Mouse (Mus musculus): ENCODE data around the gene Xpo6.

DNA sequence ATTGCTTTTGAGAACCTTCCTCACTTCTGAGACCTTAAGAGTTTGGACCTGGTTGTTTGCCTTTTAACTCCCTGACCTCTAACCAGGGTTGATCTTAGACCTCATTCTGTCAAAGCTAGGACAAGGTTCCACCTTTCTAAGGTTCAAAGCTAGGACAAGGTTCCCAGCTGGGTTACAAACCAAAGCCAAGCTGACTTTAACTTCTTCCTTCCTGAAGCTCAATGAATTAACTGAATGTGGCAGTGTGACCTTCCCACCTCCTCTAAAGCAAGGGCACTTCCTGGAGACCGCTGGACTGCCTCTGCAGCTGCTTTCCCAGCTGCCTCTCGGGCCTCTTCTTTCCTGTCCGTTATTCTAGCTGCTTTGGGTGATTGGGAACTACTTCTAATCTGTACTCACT is 32.9 kb downstream of the Xpo6 start:
- TF ChIP-seq CTCF (IDR thresholded peaks at IDR 0.05; ENCODE audit: borderline replicate concordance, extremely low read depth, insufficient read depth, insufficient read length) (no peak), POLR2A (IDR thresholded peaks at IDR 0.05; ENCODE audit: borderline replicate concordance, extremely low read depth, insufficient read depth, insufficient read length, poor library complexity, severe bottlenecking) (no peak)
